Mouse (Mus musculus): ENCODE data around the gene Trmt1. TPM values are rescaled to one million over a fixed set of nuclear protein-coding genes. Genes with fewer than 3 reads are reported as not detected.

The Trmt1 gene
- total RNA-seq, 2 experiments from 2014 or later = 99.8 to 105 TPM

Other genes with a start within 250 kb of the Trmt1 start
- 10 to 100 TPM; 10.8 to 12.7 TPM for gene Ier2, start 23.5 kb upstream of the Trmt1 start, total RNA-seq (2021)
- 10 to 100 TPM; 73.7 to 75.3 TPM for gene Nacc1, start 1.6 kb downstream of the Trmt1 start, total RNA-seq (2021)
- gene Lyl1, start 15.2 kb downstream of the Trmt1 start, total RNA-seq (2021) = 1 to 10 TPM; 4.0 to 5.4 TPM
- gene G430095P16Rik, start 36.7 kb downstream of the Trmt1 start, total RNA-seq (2021) = not detected
- 100 to 1,000 TPM; 607 to 678 TPM for gene Nfix, start 114.0 kb downstream of the Trmt1 start, total RNA-seq (2021)
- gene Dand5, start 136.5 kb downstream of the Trmt1 start, total RNA-seq (2021) = 1 to 10 TPM; 6.7 to 7.4 TPM
- gene Gadd45gip1, start 145.2 kb downstream of the Trmt1 start, total RNA-seq (2021) = 10 to 100 TPM; 18.6 to 19.8 TPM
- 10 to 100 TPM; 55.5 to 64.9 TPM for gene Rad23a, start 154.4 kb downstream of the Trmt1 start, total RNA-seq (2021)
- gene Calr, start 160.6 kb downstream of the Trmt1 start, total RNA-seq (2021) = 100 to 1,000 TPM; 444 to 464 TPM
- 10 to 100 TPM; 63.2 to 65.0 TPM for gene Farsa, start 170.7 kb downstream of the Trmt1 start, total RNA-seq (2021)
- 10 to 100 TPM; 33.5 to 39.1 TPM for gene Syce2, start 185.8 kb downstream of the Trmt1 start, total RNA-seq (2021)
- gene Gcdh, start 207.6 kb downstream of the Trmt1 start, total RNA-seq (2021) = 10 to 100 TPM; 31.5 to 33.0 TPM
- gene Klf1, start 215.6 kb downstream of the Trmt1 start, total RNA-seq (2021) = not detected
- gene Dnase2a, start 222.3 kb downstream of the Trmt1 start, total RNA-seq (2021) = 1 to 10 TPM; 4.2 to 5.2 TPM